Mouse (Mus musculus): ENCODE data around the gene Syt7. TPM values are rescaled to one million over a fixed set of nuclear protein-coding genes. Genes with fewer than 3 reads are reported as not detected.

The Syt7 gene
- total RNA-seq, 2 experiments from 2014 or later: not detected

DNA sequence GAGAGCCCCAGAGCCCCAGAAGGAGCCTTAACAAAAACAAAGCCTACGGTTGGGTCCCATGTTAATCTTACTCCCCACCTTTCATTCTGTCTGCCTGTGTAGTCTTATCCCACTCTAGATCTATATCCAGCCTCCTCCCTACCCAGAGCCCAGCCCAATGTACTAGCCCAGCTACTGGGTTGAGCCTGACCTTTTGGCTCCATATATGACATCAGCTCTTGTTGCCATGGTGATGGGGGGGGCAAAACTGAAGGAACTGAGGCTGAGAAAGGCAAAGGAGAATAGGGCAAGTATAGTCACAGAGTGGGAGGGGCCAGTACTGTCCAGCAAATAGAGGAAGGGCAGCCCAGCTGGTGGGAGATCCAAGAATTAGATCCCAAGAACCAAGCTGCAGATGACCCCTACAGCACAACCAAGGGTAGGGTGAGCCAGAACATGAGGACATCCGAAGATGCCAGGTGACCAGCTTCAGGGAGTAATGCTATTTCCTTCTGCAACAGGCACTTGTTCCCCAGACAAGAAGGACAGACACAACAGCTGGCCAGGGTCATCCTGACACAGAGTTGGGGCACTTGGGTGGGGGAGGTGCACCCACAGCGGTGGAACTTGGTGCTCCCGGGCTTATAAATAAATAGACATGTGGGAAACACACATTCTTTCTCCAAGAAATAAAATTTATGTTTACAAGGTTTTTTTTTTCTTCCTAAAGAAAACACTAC lies 66.0 kb downstream of the Syt7 start:
- no peak for ATAC-seq (replicated peaks; ENCODE audit: poor library complexity, severe bottlenecking)

DNA sequence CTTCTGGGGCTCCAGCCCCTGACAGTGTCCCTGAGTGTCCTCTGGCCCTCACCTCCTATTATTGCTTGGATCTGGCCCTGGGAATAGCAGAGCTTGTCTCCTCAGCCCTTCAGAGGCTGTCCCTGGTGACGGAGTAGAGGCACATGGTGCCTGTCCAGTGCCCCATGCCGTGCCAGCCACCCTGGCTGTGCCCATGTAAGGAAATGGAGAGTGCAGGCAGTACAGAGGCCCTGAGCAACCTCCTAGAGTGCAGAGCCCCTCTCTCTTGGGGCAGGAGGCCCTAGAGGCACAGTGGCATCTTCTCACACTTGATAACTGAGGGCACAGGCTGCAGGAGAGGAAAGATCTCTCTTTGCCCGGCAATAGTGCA lies 66.5 kb downstream of the Syt7 start:
- ATAC-seq (replicated peaks; ENCODE audit: poor library complexity, severe bottlenecking): no peak

DNA sequence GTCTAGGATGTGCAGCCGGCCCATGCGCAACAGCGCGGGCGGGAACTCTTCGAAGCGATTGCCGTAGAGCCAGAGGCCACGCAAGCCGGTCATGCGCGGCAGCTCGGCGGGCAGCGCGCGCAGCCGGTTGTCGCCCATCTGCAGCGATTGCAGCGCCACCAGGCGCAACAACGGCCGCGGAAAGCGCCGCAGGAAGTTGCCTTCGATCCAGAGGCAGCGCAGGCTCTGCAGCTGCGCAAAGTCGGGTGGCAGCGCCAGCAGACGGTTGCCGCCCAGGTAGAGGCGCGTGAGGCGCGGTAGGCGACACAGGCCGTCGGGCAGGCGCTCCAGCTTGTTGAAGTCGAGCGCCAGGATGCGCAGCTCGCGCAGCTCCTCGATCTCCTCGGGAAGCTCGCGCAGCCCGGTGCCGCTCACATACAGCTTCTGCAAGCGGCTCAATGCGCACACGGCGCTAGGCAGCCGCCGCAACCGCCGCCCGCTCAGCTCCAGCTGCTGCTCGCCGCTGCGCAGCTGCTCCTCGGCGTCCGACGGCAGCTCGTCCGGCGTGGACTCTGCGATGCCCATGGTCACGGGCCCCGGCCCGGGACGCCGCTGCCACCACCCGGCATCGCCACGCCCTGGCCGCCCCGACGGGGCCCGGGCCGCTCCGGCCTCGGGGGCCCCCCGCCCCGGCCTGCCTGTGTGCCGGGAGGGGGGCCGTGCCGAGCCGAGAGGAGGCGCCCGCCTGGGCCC lies 68.0 kb downstream of the Syt7 start, which contains the start of gene Lrrc10b:
Lrrc10b (minus strand) TSS at position 722 of the 732 bp plus-strand sequence.
- ATAC-seq (replicated peaks; ENCODE audit: poor library complexity, severe bottlenecking): peak; percentile 66

DNA sequence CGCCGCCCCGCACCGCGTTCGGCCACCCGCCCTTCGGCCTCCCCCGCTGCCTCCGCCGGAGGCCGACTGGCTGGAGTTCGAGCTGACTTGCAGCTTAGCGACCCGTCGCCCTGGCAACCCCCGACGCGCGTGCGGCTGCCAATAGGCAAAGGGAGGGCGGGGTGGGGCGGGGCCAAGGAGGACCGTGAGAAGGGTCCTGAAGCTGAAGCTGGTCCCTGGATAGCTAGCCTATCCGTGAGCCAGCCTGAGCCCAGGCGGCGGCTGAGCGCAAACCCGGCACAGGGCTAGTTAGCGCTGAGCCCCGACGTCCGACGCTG lies 68.6 kb downstream of the Syt7 start:
- 0 out of 2 replicates have a peak, but pooled peaks have one; percentile 8 for ATAC-seq (replicated peaks; ENCODE audit: poor library complexity, severe bottlenecking)

DNA sequence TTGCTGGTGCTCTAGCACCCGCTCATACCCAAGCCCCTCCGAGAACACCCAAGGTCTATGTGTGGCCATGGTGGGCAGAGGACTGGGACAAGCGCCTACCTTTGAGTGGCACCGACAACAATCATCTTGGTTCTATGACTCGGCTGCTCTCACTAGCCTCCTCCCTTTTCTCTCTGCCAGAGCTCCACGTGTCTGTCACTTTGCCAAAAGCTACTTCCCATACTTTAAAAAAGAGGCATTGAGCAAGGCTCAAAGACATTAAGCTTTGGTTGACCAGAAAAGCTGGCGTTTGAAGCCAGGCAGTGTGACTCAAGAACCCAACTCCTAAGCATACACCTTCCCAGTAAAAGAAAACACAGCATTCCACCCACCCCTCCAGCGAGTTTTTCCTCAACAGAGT lies 69.2 kb downstream of the Syt7 start:
- 0 out of 2 replicates have a peak, but pooled peaks have one; percentile 24 for ATAC-seq (replicated peaks; ENCODE audit: poor library complexity, severe bottlenecking)

DNA sequence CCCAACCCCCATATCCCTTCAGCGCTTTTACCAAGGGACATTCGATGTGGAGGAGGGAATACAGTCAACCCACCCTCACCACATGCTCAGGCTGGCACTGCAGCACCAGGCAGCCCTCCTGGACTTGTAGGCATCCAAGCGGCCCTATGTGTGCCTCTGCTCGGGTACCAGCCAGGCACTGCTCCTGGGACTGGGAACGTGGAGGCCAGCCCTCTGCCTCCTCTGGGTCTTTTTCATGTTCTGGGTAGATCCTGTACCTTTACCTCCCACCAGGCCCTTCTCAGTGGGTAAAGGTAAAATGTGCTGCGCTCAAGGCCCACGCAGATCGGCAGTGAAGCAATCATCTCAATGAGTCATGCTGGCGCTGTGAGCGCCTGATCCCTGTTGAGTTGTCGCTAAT lies 71.0 kb downstream of the Syt7 start:
- ATAC-seq (replicated peaks; ENCODE audit: poor library complexity, severe bottlenecking): no peak

GRCm38 (mm10) chr19:10461584-10461983 lies 72.7 kb downstream of the Syt7 start:
- no peak for ATAC-seq (replicated peaks; ENCODE audit: poor library complexity, severe bottlenecking)

DNA sequence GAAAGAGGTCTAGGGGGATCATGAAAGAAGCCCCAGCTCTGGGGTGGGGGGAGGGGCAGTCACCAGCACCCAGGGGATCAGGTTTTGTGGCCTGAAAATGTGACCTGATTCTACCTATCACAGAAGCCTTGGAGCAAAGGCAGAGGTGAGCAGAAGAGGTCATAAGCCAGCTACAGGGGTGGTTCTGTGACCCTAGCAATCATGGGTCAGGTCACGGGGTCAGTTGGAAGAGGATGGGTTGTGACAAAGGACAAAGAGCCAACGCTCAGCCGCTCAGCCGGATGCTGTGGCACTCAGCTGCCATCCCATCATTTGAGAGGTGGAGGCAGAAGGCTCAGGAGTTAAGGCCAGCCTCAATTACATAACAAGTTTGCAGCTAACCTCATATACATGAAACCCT lies 75.5 kb downstream of the Syt7 start:
- no peak for ATAC-seq (replicated peaks; ENCODE audit: poor library complexity, severe bottlenecking)

- no peak for ATAC-seq (replicated peaks; ENCODE audit: poor library complexity, severe bottlenecking)
Measured at GRCm38 (mm10) chr19:10469171-10469658, 80.3 kb downstream of the Syt7 start.

DNA sequence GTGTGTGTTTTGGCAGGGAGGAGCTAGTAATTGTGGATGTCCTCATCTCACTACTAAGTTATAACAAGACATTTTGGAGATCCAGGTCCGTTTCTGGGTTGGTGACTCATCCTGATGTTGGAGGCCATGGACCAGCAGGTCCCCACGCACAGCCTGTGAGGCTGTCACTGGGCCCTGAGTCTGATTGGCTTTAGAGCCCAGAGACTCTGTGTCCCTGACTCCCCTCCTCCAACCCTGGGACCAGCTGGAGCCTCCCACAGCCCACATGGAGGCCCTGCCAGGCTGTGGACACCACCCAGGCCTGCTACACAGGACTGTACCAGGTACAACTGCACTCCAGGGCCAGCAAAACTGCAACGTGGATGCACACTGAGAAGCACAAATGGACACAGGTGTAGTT lies 84.1 kb downstream of the Syt7 start:
- no peak for ATAC-seq (replicated peaks; ENCODE audit: poor library complexity, severe bottlenecking)

DNA sequence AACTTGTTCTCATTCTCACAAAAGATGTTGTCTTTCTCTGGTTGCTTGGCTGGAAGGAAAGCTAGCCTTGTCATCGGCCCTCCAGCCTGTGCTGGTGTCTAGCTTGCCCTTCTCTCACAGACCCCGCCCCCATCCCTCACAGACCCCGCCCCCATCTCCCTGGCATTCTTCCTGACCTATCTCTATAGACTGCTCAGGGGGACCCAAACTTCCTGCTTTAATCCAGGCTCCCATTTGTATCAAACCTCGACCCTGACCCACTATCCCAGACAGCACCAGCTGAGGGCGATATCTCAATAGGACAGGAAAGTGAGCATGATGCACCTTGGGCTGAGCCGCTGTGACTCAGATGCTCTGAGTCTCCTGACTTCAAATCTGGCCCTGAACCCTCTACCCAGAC lies 84.9 kb downstream of the Syt7 start:
- ATAC-seq (replicated peaks; ENCODE audit: poor library complexity, severe bottlenecking): no peak

DNA sequence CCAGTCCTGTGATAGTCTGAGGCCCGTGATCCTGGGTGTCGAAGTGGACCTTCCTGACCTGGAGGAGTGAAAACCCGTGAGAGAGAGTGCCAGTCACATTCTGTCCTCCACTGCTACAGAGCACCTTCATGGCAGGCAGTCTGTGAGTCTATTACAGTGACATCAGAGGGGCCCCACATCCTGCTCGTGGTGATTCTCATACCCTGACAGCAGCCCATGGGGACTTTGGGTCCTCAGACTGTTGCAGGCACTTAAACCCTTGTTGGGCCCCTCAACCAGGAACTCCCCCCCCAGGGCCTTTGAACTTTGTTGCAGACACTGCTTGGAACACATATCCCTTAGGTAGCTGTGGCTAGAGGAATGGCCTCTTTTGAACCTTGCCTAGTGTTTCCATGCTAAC lies 90.7 kb downstream of the Syt7 start:
- no peak for ATAC-seq (replicated peaks; ENCODE audit: poor library complexity, severe bottlenecking)

DNA sequence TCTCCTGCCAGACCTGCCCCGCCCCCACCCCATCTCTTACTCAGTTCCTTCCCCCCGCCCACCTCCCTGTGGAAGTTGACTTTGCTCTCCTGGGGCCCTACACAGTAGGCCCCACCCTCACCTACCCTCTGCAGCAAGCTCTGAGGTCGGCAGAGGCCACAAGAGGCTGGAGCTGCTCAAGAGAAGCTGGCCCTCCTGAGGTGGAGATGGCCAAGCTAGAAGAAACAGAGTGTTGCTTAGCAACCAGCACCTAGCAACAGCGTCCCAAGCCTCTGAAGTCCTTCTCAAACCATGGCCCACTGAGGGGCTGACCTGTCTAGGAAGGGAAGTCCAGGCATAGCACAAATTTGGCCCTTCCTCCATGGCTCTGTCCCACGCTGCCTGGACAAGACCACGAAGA lies 93.8 kb downstream of the Syt7 start, which contains the start of gene Ppp1r32:
Ppp1r32 (minus strand) TSS at position 226 of the 400 bp plus-strand sequence.
- ATAC-seq (replicated peaks; ENCODE audit: poor library complexity, severe bottlenecking): no peak

GRCm38 (mm10) chr19:10486264-10486738 lies 97.4 kb downstream of the Syt7 start:
- peak; percentile 74 for ATAC-seq (replicated peaks; ENCODE audit: poor library complexity, severe bottlenecking)

- ATAC-seq (replicated peaks; ENCODE audit: poor library complexity, severe bottlenecking): no peak
Measured at GRCm38 (mm10) chr19:10495670-10496069, 106.8 kb downstream of the Syt7 start.

GRCm38 (mm10) chr19:10496976-10497375 lies 108.1 kb downstream of the Syt7 start:
- no peak for ATAC-seq (replicated peaks; ENCODE audit: poor library complexity, severe bottlenecking)

DNA sequence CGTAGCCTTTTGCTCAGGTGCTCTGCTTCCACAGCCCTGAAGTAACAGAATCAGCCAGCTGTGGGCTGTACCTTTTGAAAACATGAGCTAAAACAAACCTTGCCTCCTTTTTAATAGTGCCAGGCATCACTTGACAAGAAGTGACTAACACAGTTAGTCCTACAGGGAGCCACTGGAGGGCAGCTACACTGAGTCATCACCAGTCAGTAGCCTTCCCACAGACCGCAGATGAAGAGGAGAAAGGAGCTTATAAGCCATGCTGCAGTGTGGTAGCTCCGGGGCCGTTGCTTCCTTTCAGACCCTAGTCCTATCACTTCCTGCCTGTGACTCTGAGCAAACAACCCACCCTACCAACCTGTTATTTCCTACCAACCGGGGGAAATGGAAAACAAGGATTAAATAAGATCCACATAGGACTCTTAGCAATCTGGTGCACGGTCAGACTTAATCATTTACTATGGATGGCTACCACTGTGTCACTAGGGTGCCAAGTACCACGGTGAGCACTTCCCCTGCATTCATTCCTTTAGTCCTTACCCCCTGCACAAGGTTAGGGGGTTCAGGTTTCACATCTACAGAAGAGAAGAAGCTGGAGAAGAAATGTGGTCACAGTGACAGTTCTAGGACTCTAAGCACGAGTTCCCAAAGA lies 108.7 kb downstream of the Syt7 start:
- ATAC-seq (replicated peaks; ENCODE audit: poor library complexity, severe bottlenecking): peak; percentile 81

- no peak for ATAC-seq (replicated peaks; ENCODE audit: poor library complexity, severe bottlenecking)
Measured at GRCm38 (mm10) chr19:10500581-10500980, 111.7 kb downstream of the Syt7 start.

DNA sequence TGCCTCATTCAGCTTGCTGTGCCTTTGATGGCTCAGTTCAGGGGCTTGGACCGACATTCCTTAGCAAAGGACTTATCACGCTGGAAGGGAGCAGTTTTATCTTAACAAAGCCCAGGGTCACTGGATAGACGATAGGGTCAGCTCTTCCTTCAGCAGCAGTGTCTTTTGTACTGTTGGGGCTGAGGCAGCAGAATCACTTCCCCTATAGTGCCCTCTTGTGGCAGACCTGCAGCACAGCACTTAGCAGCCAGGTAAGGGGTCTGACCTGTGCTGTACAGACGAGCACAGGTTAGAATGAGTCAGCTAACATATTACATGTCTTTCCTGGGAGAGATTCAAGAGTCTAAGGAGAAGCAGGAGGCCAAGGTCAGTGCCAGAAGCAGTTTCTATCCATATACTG lies 113.7 kb downstream of the Syt7 start:
- peak; percentile 76 for ATAC-seq (replicated peaks; ENCODE audit: poor library complexity, severe bottlenecking)
